Mouse (Mus musculus): Measurements from ENCODE around the gene Fmo3. TPM values are rescaled to one million over a fixed set of nuclear protein-coding genes. Genes with fewer than 3 reads are reported as not detected.

The Fmo3 gene
- total RNA-seq (2021), result not detected

- DNase-seq (ENCODE audit: extremely low spot score in 1 of 2, low spot score in 1 of 2), result no peak
Measured at GRCm38 (mm10) chr1:162984428-162984827, at the start of gene Fmo3. TSS of gene Fmo3 (minus strand) at chr1:162984528.

GRCm38 (mm10) chr1:163023075-163023474, 38.7 kb upstream of the Fmo3 start:
- DNase-seq (ENCODE audit: extremely low spot score in 1 of 2, low spot score in 1 of 2), result no peak

GRCm38 (mm10) chr1:163009220-163009619, 24.9 kb upstream of the Fmo3 start:
- no peak for DNase-seq (ENCODE audit: extremely low spot score in 1 of 2, low spot score in 1 of 2)

- no peak for DNase-seq (ENCODE audit: extremely low spot score in 1 of 2, low spot score in 1 of 2)
Measured at GRCm38 (mm10) chr1:163003496-163003895, 19.2 kb upstream of the Fmo3 start.

GRCm38 (mm10) chr1:163001271-163001829, 17.0 kb upstream of the Fmo3 start:
- no peak for DNase-seq (ENCODE audit: extremely low spot score in 1 of 2, low spot score in 1 of 2)

- DNase-seq (ENCODE audit: extremely low spot score in 1 of 2, low spot score in 1 of 2), result no peak
Measured at GRCm38 (mm10) chr1:162987546-162987945, 3.2 kb upstream of the Fmo3 start.

GRCm38 (mm10) chr1:162986777-162987176, 2.4 kb upstream of the Fmo3 start:
- DNase-seq (ENCODE audit: extremely low spot score in 1 of 2, low spot score in 1 of 2), result no peak

- no peak for DNase-seq (ENCODE audit: extremely low spot score in 1 of 2, low spot score in 1 of 2)
Measured at GRCm38 (mm10) chr1:162986121-162986748, 1.9 kb upstream of the Fmo3 start.

- DNase-seq (ENCODE audit: extremely low spot score in 1 of 2, low spot score in 1 of 2), result no peak
Measured at GRCm38 (mm10) chr1:162963556-162963955, 20.8 kb downstream of the Fmo3 start.

- DNase-seq (ENCODE audit: extremely low spot score in 1 of 2, low spot score in 1 of 2), result no peak
Measured at GRCm38 (mm10) chr1:162957422-162957821, 26.9 kb downstream of the Fmo3 start.

GRCm38 (mm10) chr1:162953079-162953478, 31.2 kb downstream of the Fmo3 start:
- no peak for DNase-seq (ENCODE audit: extremely low spot score in 1 of 2, low spot score in 1 of 2)

GRCm38 (mm10) chr1:162949763-162950162, 34.6 kb downstream of the Fmo3 start:
- no peak for DNase-seq (ENCODE audit: extremely low spot score in 1 of 2, low spot score in 1 of 2)

- no peak for DNase-seq (ENCODE audit: extremely low spot score in 1 of 2, low spot score in 1 of 2)
Measured at GRCm38 (mm10) chr1:162947934-162948333, 36.4 kb downstream of the Fmo3 start.

GRCm38 (mm10) chr1:162946837-162947558, 37.3 kb downstream of the Fmo3 start:
- no peak for DNase-seq (ENCODE audit: extremely low spot score in 1 of 2, low spot score in 1 of 2)

- no peak for DNase-seq (ENCODE audit: extremely low spot score in 1 of 2, low spot score in 1 of 2)
Measured at GRCm38 (mm10) chr1:162943700-162944099, 40.6 kb downstream of the Fmo3 start.

- DNase-seq (ENCODE audit: extremely low spot score in 1 of 2, low spot score in 1 of 2), result no peak
Measured at GRCm38 (mm10) chr1:162938696-162939351, 45.5 kb downstream of the Fmo3 start.

- DNase-seq (ENCODE audit: extremely low spot score in 1 of 2, low spot score in 1 of 2), result no peak
Measured at GRCm38 (mm10) chr1:162937970-162938695, 46.2 kb downstream of the Fmo3 start.

- DNase-seq (ENCODE audit: extremely low spot score in 1 of 2, low spot score in 1 of 2), result no peak
Measured at GRCm38 (mm10) chr1:162937415-162937814, 46.9 kb downstream of the Fmo3 start, which contains the start of gene Fmo6. TSS of gene Fmo6 (minus strand) at chr1:162937515.

- DNase-seq (ENCODE audit: extremely low spot score in 1 of 2, low spot score in 1 of 2), result no peak
Measured at GRCm38 (mm10) chr1:162934374-162935012, 49.8 kb downstream of the Fmo3 start.

- DNase-seq (ENCODE audit: extremely low spot score in 1 of 2, low spot score in 1 of 2), result no peak
Measured at GRCm38 (mm10) chr1:162932386-162932785, 51.9 kb downstream of the Fmo3 start.
